Mouse (Mus musculus) cerebellum, postnatal 25 days (tissue): ENCODE measurements around the gene Diaph2.
"Not testable (repeated sequence)": the region's sequence is repeated elsewhere in the genome, so short reads cannot be mapped to it uniquely, and the experiment has no call there.

Experiments
- DNase-seq, 2 experiments: peaks; one replicate each; pipeline ENCODE4 v3.0.0; 2021; ENCODE audit warnings: mixed read lengths in 2 of 2

Diaph2 gene

DNA sequence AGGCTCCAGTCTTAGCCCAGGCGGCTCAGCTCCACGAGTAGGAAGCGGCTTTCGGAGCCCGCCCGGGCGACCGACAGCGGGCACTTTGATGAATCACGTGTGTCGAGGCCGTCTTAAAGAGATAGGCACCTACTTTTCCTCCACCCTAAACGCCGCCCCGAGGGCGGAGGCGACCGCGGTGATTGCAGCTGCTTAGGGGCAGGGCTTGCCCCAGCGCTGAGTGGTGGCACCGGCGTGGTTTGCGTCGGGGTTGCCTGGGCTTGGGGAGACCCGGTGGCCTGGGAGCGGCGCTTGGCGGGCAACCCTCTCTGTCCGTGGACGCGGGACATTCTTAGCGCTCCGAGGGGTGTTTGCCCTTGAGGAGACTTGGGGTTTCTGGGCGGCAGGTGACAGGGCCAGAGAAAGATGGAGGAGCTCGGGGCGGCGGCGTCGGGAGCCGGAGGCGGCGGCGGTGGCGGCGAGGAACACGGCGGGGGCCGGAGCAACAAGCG, at the start of gene Diaph2:
Diaph2 (plus strand) TSS at position 172 of the 491 bp plus-strand sequence.
- DNase-seq, result peak; percentile 80 to 84

DNA sequence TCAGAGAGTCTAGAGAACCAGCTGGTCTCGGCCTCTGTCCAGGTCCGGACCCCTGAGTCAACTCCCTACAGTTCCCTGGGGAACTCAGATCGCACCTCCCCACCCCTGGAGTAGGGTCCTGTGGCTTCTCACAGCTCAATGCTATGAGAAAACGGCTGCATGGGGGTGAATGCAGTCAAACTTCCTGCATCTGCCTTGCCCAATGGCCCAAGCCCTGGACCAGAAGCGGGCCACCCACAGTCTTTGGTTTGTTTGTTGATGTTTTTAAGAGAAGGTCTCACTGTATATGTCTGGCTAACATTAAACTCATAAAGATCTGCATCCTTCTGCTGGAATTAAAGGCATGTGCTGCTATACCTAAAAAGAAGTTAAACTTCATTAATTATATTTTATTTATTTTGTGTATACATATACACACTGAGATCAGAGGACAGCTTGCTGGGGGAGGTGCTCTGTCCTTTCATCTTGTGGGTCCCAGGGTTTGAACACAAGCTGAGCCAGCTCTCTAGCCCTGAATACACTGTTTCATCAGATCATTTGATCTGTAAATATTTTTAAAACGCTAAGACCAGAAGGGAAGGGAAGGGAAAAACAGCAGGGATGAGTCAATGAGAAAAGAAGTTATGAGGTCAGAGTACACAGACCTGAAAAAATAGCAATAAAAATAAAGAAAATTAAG, 47.8 kb upstream of the Diaph2 start:
- no peak for DNase-seq

DNA sequence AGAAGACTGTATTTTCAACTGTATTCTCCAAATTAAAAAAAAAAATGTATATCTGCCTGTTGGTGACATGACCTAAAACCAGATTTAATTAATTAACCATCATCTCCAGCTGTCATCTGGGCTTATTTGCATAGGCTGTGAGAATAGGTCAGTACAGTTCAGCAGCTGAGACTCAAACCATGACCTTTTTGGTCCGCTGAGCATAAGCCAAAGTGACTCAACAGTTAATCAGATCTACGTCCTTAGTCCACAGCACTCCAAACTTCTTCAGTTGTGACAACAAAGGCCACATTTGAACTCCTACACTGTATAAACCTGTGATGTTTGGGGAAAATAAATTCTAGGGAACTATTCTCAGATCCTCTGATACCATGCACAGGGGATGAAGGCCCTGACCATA, 39.9 kb upstream of the Diaph2 start:
- DNase-seq, result no peak

DNA sequence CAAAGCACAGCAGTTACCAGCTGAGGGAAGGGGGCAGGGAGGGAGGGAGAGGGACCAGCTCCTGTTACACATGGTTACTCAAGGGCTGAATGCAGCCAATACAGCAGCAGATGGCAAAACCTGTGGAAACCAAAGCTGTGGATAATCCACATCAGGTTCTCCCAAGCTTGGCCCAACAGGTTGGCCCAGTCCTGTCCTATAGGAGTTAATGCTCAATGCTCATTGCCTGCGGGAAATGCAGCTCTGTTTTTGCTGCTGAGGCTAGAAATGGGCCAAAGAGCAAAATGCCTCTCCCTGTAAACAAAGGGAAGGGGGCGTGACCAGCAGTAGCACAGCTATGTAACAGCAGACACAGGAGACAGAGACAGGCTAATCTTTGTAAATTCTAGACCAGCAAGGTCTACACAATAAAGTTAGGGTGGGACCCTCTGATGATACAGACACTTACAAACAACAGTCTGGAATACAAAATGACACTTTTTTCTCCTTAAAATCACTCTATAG, 20.8 kb upstream of the Diaph2 start:
- no peak for DNase-seq

DNA sequence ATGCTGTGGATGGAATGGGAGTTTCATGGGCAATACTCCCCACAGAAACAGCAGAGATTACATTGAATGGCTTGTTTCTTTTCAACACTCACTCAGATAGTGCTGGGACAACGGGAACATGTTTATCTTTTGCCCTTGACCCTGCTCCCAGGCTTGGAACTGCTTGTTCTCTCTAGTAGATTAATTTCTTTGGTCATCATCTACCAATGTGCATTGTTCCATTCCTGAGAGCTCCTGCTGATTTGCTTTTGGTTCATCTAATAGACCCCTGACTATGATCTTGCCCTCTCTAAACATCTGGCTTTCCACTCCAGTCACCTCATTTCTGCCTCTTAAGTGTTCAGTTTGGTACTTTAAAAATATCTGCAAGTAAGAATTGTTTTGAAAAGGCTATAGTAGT, 13.0 kb upstream of the Diaph2 start:
- DNase-seq, result no peak

DNA sequence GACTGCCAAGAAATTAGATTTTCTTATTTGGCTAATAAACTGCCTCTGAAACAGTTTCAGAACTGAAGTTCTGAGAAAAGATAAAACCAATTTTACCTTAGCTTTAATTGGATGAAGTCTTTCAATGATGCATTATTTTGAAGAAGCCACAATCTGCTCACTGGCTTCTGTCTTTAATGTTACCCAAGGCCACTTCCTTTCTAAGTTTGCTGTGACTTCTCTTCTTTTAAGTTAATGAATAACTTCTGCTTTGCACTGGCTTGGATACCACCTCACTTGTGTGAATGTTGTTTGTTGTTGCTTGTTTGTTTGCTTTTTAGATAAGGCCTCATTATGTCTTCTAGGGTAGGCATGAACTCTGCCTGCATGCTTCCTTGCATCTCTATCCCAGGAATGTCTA, 10.3 kb upstream of the Diaph2 start:
- no peak for DNase-seq

DNA sequence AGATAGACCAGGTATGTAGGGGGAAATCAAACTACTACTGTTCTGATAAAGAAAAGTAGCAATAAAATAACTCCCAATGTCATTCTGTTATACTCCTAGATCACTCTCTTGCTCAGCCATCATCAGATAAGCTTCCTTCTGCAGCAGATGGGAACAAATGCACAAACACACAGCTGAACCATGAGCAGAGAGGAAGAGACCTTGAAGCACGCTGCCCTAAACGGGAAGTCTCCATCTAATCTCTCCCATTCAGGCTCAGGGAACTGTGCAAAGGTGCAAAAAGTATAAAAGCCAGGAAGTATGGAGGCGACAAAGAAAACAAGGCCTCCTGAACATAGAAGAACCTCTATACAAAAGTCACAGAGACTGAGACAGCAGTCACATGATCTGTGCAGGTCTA, 6.6 kb upstream of the Diaph2 start:
- DNase-seq, result no peak

DNA sequence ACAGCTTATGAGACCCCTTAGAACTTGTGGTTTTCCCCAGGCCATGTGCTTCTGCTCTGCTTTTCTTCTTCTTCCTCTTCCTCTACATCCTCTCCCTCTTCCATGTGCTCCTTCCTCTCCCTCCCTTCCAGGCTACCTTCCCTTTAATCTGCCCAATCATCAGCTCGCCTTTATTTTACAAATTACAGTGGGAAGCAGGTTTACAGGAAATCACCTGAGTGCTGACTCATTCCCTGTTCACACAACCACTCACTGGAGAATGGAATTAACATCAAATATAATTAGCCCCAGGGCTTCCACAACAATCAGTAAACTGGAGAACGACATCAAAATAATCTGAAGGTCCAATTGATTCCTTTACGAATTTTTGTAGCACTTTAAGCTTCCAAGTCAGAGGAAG, 3.6 kb upstream of the Diaph2 start:
- no peak for DNase-seq

DNA sequence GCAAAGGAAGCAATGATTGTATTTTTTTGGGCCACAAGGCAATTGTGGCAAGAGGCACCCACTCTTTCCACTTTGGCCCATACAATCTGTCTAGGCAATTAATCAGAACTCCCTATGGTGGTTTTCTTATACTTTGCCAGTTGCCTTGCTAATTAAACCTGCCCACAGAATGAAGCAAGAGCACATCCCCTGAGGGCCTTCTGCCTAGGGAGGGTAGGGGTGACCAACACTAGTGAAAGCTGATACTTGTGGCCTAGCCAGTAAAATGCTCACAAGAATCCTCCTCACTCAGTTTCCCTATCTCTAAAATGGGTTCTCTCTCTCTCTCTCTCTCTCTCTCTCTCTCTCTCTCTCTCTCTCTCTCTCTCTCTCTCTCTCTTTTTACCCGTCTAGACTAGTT, 440 bp upstream of the Diaph2 start:
- DNase-seq, result no peak

DNA sequence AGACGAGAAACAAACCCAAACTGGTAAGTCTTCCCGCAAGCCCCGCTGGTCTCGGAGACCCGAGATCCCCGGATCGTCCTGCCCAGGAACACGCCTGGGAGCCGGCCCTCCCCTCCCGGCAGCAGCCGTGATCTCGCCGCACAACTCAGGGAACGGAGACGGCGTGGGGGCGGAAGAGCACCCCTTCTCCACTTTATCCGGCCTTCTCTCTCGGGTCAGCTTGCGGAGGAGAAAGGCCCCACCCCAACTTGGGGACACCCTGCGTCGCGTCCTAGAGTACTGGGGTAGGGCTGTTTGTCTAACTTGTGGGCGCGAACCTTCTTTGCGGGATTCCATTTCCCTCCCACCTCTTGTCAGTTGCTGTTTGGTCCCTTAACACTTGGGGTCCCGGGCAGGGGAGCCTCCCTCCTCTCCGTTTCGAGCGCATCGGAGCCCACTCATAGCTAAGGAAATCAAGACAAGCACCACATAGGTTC, 590 bp downstream of the Diaph2 start:
- no peak for DNase-seq

DNA sequence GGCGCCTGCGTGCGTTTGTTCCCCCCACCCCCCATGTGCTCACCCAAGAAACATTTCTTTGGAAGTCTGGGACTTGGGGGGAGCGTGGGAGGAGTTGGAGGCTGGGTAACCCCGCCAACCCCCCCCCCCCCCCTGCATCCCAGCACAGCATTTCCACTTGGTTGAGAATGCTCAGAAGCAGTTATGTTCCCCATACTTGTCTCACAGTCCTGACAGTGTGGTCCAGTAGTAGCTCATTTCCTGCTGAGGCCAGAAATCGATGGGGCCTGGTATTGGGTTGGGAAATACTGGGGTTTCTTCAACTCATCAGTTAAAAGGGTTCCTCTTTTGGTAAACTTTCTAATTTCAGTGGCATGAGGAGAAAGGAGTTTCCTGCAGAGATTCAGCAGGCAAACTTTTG, 1.1 kb downstream of the Diaph2 start:
- peak in 1 of 2 experiments; percentile 7 for DNase-seq

DNA sequence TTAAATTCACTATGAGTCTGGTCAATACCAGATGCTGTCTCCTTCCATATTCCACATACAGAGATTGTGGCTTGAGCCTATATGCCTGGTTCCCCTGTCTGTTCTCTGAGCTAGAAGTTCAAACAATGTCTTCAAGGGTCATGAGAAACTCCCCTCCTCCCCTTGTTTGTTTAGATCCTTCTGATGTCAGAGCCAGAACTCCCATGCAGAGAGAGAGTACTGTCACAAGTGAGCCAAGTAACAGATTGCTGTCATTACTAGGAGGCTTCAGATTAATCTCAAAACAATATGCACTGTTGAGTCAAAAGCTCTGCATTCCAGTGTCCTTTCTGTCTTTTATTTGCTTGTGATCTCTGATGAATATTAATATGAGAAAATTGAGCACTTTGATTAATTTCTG, 7.1 kb downstream of the Diaph2 start:
- DNase-seq, result no peak

DNA sequence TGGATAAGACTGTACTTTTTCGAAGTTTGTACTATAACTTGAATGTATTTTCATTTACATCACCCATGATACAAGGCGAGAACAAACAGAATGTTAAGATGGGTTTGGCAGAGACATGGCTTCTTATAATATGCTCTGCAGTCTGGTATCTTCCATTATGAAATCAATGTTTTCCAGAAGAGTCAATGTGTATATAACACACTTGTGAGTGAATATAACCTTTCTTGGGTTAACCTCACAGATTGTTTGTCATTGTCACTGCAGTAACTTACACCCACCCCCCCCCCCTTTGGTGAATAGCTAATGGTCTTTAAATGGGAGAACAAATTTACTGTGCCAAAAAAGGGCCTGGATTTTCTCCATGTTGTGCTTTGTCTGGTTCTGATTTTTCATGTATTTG, 13.1 kb downstream of the Diaph2 start:
- no peak for DNase-seq

DNA sequence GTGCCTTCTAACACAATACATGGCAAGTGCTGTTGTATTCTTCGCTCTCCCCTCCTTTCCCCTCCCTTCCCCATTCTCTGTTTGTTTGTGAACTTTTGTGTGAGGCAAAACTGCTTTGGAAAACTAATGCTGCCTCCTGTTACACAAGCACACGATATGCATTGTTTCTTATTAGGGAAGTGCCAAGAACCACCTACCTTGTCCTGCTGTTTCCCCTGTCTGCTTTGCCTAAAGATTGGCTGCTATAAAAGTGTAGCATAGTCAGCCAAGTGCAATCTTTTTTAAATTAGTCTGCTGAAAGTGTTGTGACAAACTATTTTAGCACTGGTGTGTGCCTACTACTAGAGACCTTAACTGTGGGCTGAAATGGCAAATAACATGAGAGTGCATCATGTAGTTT, 15.8 kb downstream of the Diaph2 start:
- DNase-seq, result peak; percentile 7 to 10

DNA sequence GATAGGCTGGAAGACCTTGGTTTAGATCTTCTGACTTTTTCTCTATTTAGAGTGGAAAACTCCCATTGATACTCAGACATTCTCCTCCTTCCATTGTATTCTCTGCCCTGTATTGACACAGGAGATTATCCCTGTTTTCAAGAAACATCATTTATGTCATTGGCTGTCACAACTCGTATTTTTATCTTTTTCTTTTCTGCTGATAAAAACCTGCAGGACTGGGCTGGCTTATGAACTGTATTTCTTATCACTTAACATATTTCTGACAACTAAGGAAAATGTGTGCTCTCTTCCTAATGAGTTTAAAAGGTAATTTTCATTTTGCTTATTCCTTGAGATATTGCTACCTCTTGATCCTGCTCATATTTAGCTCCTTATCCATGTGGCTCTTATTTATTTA, 17.3 kb downstream of the Diaph2 start:
- DNase-seq, result no peak

DNA sequence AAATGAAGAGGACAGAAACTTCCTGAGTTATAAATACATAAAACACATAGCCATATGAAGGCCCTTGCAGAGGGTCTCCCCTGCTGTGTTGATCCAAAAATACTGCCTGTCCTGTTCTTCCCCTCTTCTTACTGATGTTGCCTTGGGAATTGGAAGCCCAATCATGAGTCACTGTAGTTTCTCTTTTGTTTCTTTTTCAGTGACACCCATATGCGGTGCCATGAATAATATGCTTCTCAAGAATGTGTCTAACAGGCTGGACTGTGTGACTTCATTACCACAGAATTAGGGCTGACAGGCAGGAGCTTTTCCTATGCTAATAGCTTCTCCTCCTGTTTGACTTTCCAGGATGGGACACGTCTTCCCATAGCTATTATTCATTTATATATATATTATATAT, 21.1 kb downstream of the Diaph2 start:
- no peak for DNase-seq

DNA sequence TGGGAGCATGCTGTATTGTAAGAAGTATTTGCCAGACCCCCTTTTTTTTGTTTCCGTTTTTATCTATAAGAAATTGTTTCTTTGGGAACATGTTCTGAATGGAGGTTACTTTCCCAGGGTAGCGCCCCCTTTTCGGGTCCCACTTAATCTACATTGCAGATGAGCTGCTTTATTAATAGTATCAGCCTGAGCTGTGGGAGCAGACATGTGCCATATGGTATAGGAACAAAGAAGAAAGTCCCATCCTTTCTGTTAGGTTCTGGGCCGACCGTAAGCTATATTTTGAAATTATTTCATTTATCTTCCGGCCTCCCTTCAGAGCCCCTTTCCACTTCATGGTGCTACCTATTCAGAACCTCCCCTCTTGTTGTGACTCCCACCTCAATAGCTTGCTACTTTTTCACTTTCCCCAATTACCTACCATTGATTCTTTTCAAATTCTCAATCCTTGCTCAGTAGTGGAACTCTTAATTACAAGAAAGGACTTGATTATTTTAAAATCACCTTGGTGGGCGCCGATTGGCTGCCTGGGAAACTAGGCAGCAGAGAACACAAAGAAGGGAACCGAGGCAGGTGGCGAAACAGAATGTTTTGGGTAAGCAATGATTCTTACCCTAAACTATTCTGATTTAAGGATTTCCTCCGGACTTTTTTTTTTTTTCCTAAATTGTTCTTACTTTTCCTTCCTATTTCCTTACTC, 24.2 kb downstream of the Diaph2 start:
- no peak for DNase-seq

DNA sequence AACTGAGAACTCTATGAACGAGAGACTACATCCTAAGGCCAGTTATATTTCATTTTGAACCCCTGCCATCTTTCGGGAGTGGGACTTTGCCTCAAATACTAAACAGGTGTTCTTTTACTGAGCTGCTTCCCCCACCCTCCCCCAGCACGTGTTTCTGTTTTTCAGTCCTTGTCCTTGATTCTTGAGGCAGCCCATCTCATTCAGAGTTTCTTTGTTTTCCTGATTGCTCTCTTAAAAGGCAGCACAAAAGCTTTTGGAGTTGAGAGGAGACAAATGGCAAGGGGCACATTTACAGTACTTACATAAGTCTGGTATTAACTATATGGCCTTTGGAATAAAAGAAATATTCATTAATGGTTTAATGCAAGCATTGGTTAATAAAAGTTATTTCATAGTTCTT, 24.9 kb downstream of the Diaph2 start:
- no peak for DNase-seq

DNA sequence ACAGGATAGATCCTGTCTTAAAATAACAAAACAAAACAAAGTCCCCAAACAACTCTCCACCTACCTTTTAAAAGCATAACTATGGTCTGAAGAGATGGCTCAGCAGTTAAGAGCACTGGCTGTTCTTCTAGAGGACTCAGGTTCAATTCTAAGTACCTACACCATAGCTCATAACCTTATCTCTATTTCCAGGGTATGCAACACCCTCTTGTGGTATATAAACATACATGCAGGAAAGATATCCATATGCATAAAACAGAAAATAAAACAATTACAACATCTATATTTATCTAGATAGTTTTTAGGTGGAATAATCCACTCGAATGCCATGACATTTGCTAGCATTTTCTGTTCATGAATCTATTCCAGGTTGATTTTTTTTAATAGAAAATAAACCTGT, 27.2 kb downstream of the Diaph2 start:
- no peak for DNase-seq

DNA sequence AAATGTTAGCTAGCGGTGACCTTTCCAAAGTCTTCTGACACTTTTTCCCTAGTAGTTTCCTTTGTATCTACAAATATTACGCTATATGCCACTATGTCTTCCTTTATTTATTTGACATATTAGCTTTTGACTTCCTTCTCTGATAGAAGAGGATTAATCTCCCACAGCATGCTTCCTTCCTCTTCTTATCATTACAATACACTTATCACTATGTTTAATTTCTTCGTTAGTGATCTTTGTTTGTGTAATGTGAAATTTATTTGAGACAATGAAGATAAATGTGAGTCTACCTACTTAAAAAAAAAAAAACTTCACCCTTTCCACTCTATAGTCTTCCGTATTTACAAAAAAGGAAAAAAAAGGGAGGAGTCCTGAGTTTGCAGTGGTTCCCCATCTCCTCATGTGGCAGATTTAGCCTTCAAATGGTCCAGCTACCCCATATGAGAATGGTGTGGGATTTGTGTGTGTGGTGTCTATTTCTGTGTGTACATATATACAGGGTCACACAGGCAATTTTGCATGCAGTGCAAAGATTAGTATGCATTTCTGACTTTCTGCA, 27.9 kb downstream of the Diaph2 start:
- no peak for DNase-seq

DNA sequence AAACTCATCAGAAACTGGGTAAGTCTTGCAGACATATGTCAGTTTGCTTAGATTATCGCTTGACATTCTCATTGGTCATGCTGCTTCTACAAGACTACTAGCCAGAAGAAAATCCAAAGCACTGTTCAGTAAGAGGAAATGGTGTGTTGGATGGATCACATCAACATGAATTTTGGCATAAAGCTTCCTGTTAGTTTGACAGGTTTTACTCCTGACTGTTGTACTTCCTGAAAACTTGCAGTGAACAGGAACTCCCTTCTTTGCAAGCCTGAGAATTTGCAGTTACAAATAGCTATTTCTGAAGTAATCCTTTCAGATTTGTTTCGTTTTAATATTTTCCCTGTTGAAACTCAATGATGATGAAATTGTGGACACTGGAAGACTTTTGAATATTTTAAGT, 32.3 kb downstream of the Diaph2 start:
- no peak for DNase-seq

DNA sequence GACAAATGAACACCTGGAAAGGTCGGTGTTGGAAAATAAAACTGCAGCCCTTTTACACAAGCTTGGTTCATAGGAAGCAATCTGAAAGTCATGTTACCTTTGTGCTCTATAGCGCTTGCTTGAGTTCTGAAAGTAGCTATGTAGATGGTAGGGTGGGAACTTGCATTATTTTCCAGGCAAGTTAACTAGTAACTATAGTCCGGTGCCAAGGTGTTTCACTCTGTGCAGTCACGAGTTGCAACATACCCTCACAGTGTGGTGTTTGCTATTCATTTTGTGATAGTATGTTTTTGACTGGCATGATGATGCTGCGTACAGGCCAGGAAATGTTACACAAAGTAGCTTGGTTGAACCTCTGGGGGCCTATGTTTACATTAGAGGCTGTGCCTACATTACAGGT, 34.5 kb downstream of the Diaph2 start:
- no peak for DNase-seq

DNA sequence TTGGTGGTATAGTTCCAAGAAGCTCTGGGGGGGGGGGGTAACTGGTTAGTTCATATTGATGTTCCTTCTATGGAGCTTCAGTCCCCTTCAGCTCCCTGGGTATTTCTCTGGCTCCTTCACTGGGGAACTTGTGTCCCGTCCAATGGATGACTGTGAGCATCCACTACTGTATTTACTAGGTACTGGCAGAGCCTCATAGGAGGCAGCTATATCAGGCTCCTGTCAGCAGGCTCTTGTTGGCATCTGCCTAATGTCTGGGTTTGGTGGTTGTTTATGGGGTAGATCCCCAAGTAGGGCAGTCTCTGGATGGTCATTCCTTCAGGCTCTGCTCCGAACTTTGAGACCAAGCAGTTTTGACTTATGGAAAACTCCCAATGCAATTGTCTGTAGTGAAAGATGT, 50.4 kb downstream of the Diaph2 start:
- DNase-seq, result not testable (repeated sequence)

DNA sequence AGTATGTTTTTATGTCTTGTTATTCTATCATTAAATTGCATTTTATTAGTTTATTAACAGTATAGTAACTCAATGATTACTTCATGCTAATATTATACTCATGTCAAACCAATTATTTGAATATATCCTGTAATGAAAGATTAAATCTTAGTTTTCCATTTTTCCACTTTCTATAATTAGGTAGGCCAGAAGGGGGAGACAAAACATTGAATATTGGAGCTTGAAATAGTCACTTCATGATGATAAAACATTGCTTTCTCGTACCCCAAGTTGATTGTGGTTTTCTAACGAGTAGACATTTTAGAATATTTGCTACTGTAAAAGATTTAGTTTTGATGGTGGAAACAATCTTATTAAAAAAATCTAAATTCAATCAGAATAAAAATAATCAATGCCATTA, 82.4 kb downstream of the Diaph2 start:
- DNase-seq, result no peak
